Mouse (Mus musculus): ENCODE results near the gene Zdhhc23.

Zdhhc23 gene

GRCm38 (mm10) chr16:43965781-43966389 is 13.7 kb downstream of the Zdhhc23 start:
- no peak for DNase-seq (ENCODE audit: low spot score)

- no peak for DNase-seq (ENCODE audit: low spot score)
Observed at GRCm38 (mm10) chr16:43963780-43964179, 15.8 kb downstream of the Zdhhc23 start.

- no peak for DNase-seq (ENCODE audit: low spot score)
Observed at GRCm38 (mm10) chr16:43963291-43963690, 16.3 kb downstream of the Zdhhc23 start.

GRCm38 (mm10) chr16:43958038-43958437 is 21.6 kb downstream of the Zdhhc23 start:
- no peak for DNase-seq (ENCODE audit: low spot score)

GRCm38 (mm10) chr16:43954913-43955312 is 24.7 kb downstream of the Zdhhc23 start:
- DNase-seq (ENCODE audit: low spot score): no peak

- DNase-seq (ENCODE audit: low spot score): no peak
Observed at GRCm38 (mm10) chr16:43951591-43951990, 28.0 kb downstream of the Zdhhc23 start.

- DNase-seq (ENCODE audit: low spot score): no peak
Observed at GRCm38 (mm10) chr16:43945869-43946268, 33.7 kb downstream of the Zdhhc23 start.

- no peak for DNase-seq (ENCODE audit: low spot score)
Observed at GRCm38 (mm10) chr16:43945351-43945750, 34.2 kb downstream of the Zdhhc23 start.

- DNase-seq (ENCODE audit: low spot score): no peak
Observed at GRCm38 (mm10) chr16:43940846-43941245, 38.7 kb downstream of the Zdhhc23 start.

GRCm38 (mm10) chr16:43935892-43936291 is 43.7 kb downstream of the Zdhhc23 start:
- no peak for DNase-seq (ENCODE audit: low spot score)

GRCm38 (mm10) chr16:43935367-43935766 is 44.2 kb downstream of the Zdhhc23 start:
- no peak for DNase-seq (ENCODE audit: low spot score)

- DNase-seq (ENCODE audit: low spot score): no peak
Observed at GRCm38 (mm10) chr16:43934856-43935255, 44.7 kb downstream of the Zdhhc23 start.

GRCm38 (mm10) chr16:43933041-43933440 is 46.5 kb downstream of the Zdhhc23 start:
- DNase-seq (ENCODE audit: low spot score): no peak

GRCm38 (mm10) chr16:43932319-43932718 is 47.3 kb downstream of the Zdhhc23 start:
- no peak for DNase-seq (ENCODE audit: low spot score)

- DNase-seq (ENCODE audit: low spot score): no peak
Observed at GRCm38 (mm10) chr16:43931502-43931901, 48.1 kb downstream of the Zdhhc23 start.

- DNase-seq (ENCODE audit: low spot score): no peak
Observed at GRCm38 (mm10) chr16:43930577-43930976, 49.0 kb downstream of the Zdhhc23 start.

- no peak for DNase-seq (ENCODE audit: low spot score)
Observed at GRCm38 (mm10) chr16:43926341-43926859, 53.2 kb downstream of the Zdhhc23 start, which contains the start of gene Qtrt2. TSS of gene Qtrt2 (minus strand) at chr16:43926809.

GRCm38 (mm10) chr16:43925846-43926245 is 53.7 kb downstream of the Zdhhc23 start:
- DNase-seq (ENCODE audit: low spot score): no peak

- no peak for DNase-seq (ENCODE audit: low spot score)
Observed at GRCm38 (mm10) chr16:43925001-43925558, 54.5 kb downstream of the Zdhhc23 start.

- no peak for DNase-seq (ENCODE audit: low spot score)
Observed at GRCm38 (mm10) chr16:43922630-43923029, 57.0 kb downstream of the Zdhhc23 start.

GRCm38 (mm10) chr16:43922024-43922423 is 57.6 kb downstream of the Zdhhc23 start:
- no peak for DNase-seq (ENCODE audit: low spot score)

- no peak for DNase-seq (ENCODE audit: low spot score)
Observed at GRCm38 (mm10) chr16:43918867-43919266, 60.7 kb downstream of the Zdhhc23 start.

All from ovary, adult 18-20 months (tissue).